Mouse (Mus musculus): ENCODE data around the gene Gm4836. TPM values are rescaled to one million over a fixed set of nuclear protein-coding genes. Genes with fewer than 3 reads are reported as not detected.
"Not testable (repeated sequence)": the region's sequence is repeated elsewhere in the genome, so short reads cannot be mapped to it uniquely, and the experiment has no call there.

Gm4836 gene
- not detected for total RNA-seq (2021)
- long read RNA-seq, experiment 1: 0 reads
- long read RNA-seq, experiment 2: 0 reads

DNA sequence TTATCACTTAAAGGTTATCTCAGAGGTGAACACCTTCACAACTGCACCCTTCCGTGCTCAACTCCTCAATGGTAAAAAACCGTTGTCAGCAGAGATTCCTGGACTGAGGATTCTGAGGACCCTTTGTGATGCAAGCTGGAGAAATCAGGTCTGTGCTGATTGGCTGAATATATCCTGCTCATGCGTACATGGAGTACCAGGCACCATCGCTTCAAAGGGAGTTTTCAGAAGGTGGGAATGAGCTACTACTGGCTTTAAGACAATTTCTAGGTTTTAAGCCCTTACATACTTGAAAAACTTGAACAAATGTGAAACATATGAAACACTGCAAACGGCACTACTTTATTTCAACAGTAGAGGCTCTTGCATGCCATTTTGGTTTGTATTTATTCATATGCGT, at the start of gene Gm4836:
Gene Gm4836, minus strand, starts transcription at position 101 of the 400 bp plus-strand sequence.
- not testable (repeated sequence) for DNase-seq (ENCODE audit: low spot score in 2 of 2)

All from adrenal gland, postnatal 4 days (tissue).